Mouse (Mus musculus) midbrain, embryonic 10.5 days (tissue): ENCODE data around the gene Ralgapa2. TPM values are rescaled to one million over a fixed set of nuclear protein-coding genes. Genes with fewer than 3 reads are reported as not detected.

ENCODE experiments used
- DNase-seq: peaks from one replicate; pipeline ENCODE4 v3.0.0-alpha.2; 2017; ENCODE audit warnings: low spot score
- H3K27ac ChIP-seq: fragments of 300-500 bp; sonication (generic); replicated peaks from 2 replicates; pipeline ENCODE4 v1.5.1; 2016; ENCODE audit warnings: mild to moderate bottlenecking
- H3K27me3 ChIP-seq: fragments of 300-500 bp; sonication (generic); 2 replicates; pipeline ENCODE4 v1.6.1; 2016; ENCODE audit warnings: low read depth, mild to moderate bottlenecking; ENCODE audit not compliant: poor library complexity, severe bottlenecking
- H3K36me3 ChIP-seq: fragments of 300-500 bp; sonication (generic); 2 replicates; pipeline ENCODE4 v1.6.1; 2016; ENCODE audit warnings: mild to moderate bottlenecking, moderate library complexity
- H3K4me1 ChIP-seq: fragments of 300-500 bp; sonication (generic); 2 replicates; pipeline ENCODE4 v1.6.1; 2016
- H3K4me3 ChIP-seq: fragments of 300-500 bp; sonication (generic); 2 replicates; pipeline ENCODE4 v1.5.1; 2016; ENCODE audit warnings: mild to moderate bottlenecking, moderate library complexity
- H3K9me3 ChIP-seq: fragments of 300-500 bp; sonication (generic); replicated peaks from 2 replicates; pipeline ENCODE4 v1.6.1; 2016; ENCODE audit warnings: mild to moderate bottlenecking
- WGBS: fragments of 180-500 bp; shearing (Covaris S2); methylation state at CpG from one replicate; pipeline ENCODE4 v1.1.7; 2016; 5-methylcytosine and 5-hydroxymethylcytosine counted together
- polyA plus RNA-seq: library from polyadenylated mRNA; unstranded; fragments of >200 nt; fragmentation: Nextera tagmentation; extraction: Ambion mirVana; gene quantifications from 2 replicates; pipeline ENCODE4 v1.2.1, GENCODE M21; 2016

Gene Ralgapa2
- polyA plus RNA-seq, 1 experiment from 2014 or later = 9.7 TPM

DNA sequence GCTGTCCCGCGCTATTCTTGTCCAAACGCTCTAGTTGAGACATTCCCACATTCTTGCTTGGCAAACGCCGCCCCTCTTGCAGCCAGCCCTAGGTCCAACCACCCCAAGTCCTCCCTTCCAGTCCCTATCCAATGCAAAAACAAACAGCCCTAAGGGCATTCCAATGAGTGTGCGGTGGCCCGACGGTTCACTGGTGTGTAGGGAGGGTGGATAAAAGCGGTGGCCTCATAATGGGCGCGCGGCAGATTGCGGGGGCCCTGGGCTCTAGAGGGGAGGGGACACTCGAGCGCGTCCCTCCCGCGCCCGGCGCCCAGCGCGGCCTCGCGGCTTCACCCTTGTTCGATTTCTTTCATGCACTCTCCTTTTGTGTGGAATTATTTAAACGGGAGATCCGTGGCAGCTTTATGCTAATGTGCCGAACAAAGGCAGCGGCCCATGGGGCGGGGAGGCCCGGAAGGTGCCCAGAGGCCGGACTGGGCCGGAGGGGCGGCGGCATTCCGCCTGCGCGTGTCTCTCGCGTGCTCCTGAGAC lies 293.9 kb downstream of the Ralgapa2 start:
- under 1% methylated on average over 40 of the region's 40 CpGs for WGBS
- Histone ChIP-seq H3K27ac (peak overlapping the region; percentile 89), H3K36me3 (no peaks in the 10 kb centered on the region), H3K4me1 (peaks cover 88% of the 10 kb centered on the region), H3K4me3 (peak overlapping the region; percentile 49), H3K9me3 (no peaks in the 10 kb centered on the region), H3K27me3 (peaks cover 98% of the 10 kb centered on the region)
- DNase-seq = peak; percentile 88

DNA sequence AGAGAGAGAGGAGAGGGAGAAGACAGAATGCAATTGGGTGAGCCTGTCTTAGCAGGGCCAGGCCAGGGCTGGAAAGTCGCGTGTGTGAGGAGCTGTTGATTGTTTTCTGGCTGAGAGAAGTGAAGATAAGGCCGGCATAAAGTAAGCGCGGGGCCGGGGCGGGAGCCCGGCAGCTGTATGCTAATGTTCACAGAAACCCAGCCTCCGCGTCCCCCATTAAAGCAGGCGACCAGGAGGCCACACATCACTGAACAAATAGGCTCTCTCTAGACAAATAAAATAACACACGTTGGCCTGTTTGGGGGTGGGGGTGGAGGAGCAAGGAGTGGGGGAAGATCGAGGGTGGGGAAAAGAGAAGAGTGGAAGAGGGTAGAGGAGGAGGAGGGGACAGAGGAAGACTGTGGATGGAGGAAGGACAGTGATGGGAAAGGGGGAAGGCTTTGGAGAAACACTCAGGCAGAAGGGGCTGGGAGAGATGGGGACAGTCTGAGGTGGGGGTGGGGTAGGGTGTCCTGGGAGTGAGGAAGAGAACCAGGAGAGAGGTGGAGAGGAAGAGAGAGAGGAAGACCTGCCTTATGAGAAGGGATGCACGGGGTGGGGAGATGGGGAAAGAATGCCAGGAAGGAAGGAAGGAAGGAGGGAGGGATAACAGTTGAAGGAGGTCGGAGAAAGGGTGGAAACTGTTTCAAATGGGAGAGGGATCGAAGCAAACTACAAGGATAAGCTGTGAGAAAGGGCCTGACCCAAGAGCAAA lies 294.7 kb downstream of the Ralgapa2 start:
- Histone ChIP-seq H3K36me3 (no peaks in the 10 kb centered on the region), H3K4me3 (peak overlapping the region; percentile 49), H3K27me3 (peaks cover 98% of the 10 kb centered on the region), H3K27ac (peak overlapping the region; percentile 89), H3K9me3 (no peaks in the 10 kb centered on the region), H3K4me1 (peaks cover 79% of the 10 kb centered on the region)
- 1% methylated on average over 16 of the region's 16 CpGs for WGBS
- peak; percentile 83 for DNase-seq

DNA sequence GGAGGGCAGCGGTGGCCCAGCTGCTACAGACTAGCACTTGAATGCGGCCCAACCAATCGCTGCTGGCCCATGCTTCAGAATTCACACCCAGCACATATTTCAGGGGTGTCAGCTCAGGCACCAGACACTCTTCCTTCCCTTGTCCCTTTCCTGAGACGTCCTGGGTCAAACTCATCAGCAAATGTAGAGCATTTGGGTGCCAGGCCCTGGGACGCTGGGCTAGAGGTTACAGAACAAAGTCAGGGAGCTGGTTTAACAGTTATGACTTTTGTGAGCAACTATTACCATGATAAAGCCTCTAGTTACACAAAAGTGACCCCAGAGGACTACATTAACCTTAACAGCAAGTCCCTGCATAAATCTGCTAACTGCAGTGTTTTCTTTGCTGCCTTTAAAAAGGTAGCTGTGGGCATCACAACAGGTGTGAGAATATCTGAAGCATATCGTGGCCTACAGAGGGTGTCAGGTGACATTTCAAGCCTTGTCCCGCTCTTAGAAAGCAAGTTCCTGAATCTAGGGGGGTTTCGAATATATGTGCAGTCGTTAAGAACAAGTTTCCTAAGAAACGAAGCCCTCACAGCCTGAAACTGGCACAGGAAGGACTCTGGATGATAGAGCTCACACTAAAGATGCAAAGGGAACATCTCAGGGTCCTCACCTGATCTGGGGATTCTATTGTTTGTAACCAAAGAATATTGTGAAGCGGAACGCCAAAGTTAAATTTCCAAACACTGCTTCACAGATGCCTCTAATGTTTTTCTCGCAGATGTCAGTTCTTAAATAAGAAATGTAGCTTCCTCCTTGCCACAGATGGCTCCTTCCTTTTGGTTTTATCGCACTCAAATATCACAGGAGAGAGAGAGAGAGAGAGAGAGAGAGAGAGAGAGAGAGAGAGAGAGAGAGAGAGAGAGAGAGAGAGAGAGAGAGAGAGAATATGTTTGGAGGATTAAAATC lies 295.8 kb downstream of the Ralgapa2 start:
- H3K36me3 ChIP-seq = no peaks in the 10 kb centered on the region
- peaks cover 93% of the 10 kb centered on the region for H3K27me3 ChIP-seq
- peaks cover 71% of the 10 kb centered on the region for H3K4me1 ChIP-seq
- peak overlapping the region; percentile 89 for H3K27ac ChIP-seq
- H3K9me3 ChIP-seq = no peaks in the 10 kb centered on the region
- peak overlapping the region; percentile 49; the same call in 1 of the 2 replicates for H3K4me3 ChIP-seq
- DNase-seq = peak; percentile 22
- WGBS = 11% methylated on average over 14 of the region's 14 CpGs

DNA sequence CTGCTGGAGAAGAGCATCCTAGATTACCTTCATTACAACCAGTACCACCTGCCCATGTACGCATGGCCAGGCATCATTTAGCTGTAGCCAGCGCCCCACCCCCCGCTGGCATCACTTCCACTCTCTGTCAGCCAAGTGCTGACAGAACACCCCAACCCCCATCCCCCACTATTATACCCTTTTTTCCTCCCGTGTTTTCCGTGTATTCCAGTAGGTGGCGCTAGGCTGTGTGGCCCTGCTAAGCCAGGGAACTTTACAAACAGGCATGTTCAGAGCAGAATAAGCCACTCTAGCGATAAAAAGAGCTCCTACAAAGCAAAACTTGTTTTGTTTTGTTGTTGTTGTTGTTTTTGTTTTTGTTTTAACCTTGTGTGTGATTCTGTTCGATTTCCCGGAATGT lies 297.4 kb downstream of the Ralgapa2 start:
- DNase-seq = peak; percentile 72
- no peak overlapping the region for H3K27ac ChIP-seq
- peaks cover 59% of the 10 kb centered on the region for H3K4me1 ChIP-seq
- no peaks in the 10 kb centered on the region for H3K9me3 ChIP-seq
- peaks cover 76% of the 10 kb centered on the region for H3K27me3 ChIP-seq
- no peak overlapping the region for H3K4me3 ChIP-seq
- WGBS = 7% methylated on average over 9 of the region's 9 CpGs
- no peaks in the 10 kb centered on the region for H3K36me3 ChIP-seq

DNA sequence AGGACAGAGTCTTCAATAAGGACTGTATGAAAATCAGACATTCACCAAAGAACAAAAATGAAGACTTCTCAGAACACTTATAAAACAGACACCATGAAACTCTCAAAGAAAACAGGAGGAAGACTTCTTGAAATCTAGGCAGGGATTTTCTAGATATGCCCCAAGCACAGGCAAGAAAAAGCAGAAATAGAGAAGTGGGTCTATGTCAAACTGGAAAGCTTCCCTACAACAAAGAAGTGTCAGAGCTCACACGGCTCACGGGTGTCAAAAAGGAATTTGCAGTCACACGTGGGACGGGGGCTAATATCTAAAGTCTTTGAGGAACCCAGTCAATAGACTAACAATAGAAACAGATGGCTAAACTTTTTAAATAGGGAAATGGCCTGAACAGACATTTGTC lies 301.2 kb downstream of the Ralgapa2 start:
- H3K9me3 ChIP-seq = no peaks in the 10 kb centered on the region
- H3K4me1 ChIP-seq = peaks cover 22% of the 10 kb centered on the region
- H3K36me3 ChIP-seq = no peaks in the 10 kb centered on the region
- 48% methylated on average over 4 of the region's 4 CpGs for WGBS
- no peak for DNase-seq
- H3K4me3 ChIP-seq = no peak overlapping the region
- peaks cover 39% of the 10 kb centered on the region for H3K27me3 ChIP-seq
- H3K27ac ChIP-seq = no peak overlapping the region

DNA sequence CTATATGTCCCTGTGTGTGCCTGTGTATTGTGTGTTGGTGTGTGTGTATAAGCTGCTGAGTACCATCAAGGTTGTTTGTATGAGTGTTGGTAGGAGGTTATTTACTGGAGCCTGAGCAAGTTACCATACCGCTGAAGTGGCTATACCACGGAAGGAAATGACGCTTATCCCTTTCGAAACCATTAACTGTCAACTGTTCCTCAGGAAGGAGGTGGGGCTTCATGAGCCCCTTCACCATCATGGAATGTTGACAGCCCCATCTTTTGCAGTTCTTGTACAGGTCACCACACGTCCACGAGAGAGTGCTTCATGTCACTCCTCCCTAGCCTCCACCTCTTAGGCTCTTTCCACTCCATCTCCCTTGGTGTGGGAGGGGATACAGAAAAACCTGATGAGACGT lies 314.2 kb downstream of the Ralgapa2 start:
- no peaks in the 10 kb centered on the region for H3K4me1 ChIP-seq
- WGBS = 88% methylated on average over 7 of the region's 7 CpGs
- no peaks in the 10 kb centered on the region for H3K36me3 ChIP-seq
- H3K27ac ChIP-seq = no peak overlapping the region
- H3K4me3 ChIP-seq = no peak overlapping the region
- H3K9me3 ChIP-seq = no peaks in the 10 kb centered on the region
- DNase-seq = no peak
- H3K27me3 ChIP-seq = no peaks in the 10 kb centered on the region

DNA sequence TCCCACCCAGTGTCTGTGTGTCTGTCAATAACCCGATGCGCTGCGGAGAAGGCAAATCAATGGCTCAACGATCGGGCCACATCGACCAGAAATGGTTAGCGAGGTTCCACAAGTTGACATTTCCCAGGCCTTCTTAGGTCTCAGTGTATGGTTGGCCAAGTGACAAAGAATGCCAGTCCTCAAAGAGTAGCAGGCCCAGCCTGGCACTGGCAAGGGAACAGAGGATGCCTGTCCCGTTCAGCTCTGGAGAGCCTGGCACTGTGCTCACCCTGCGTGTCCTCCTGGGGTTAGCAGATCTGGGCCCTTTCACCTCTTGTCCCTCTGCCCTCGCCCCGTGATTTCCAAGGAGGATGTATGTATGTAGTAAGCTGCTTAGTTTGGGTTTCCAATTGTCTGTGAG lies 316.0 kb downstream of the Ralgapa2 start:
- Histone ChIP-seq H3K27me3 (no peaks in the 10 kb centered on the region), H3K4me3 (no peak overlapping the region), H3K36me3 (no peaks in the 10 kb centered on the region), H3K9me3 (no peaks in the 10 kb centered on the region), H3K4me1 (no peaks in the 10 kb centered on the region), H3K27ac (no peak overlapping the region)
- DNase-seq = no peak
- WGBS = 94% methylated on average over 11 of the region's 11 CpGs
